Mouse (Mus musculus) frontal cortex, adult (tissue): ENCODE measurements around the gene Grik4.
A peak's percentile ranks its signal among the peaks of the same experiment; 100 is the strongest.

Source experiments
- ATAC-seq: cut with Nextera tagmentation; 2 replicates; pipeline ENCODE4 v1.9.2; 2017; ENCODE audit warnings: mild to moderate bottlenecking, moderate library complexity, mixed read lengths; ENCODE audit not compliant: low TSS enrichment

Grik4 gene

GRCm38 (mm10) chr9:42672982-42673381 is 271.3 kb downstream of the Grik4 start:
- ATAC-seq: no peak

- ATAC-seq: no peak
Observed at GRCm38 (mm10) chr9:42670619-42671018, 273.7 kb downstream of the Grik4 start.

GRCm38 (mm10) chr9:42661481-42661880 is 282.8 kb downstream of the Grik4 start:
- no peak for ATAC-seq

GRCm38 (mm10) chr9:42652756-42653155 is 291.5 kb downstream of the Grik4 start:
- ATAC-seq: no peak

GRCm38 (mm10) chr9:42652309-42652708 is 292.0 kb downstream of the Grik4 start:
- no peak for ATAC-seq

- ATAC-seq: no peak
Observed at GRCm38 (mm10) chr9:42649872-42650271, 294.4 kb downstream of the Grik4 start.

GRCm38 (mm10) chr9:42648051-42648450 is 296.2 kb downstream of the Grik4 start:
- no peak for ATAC-seq

GRCm38 (mm10) chr9:42647596-42647995 is 296.7 kb downstream of the Grik4 start:
- ATAC-seq: peak; percentile 67

GRCm38 (mm10) chr9:42646821-42647220 is 297.5 kb downstream of the Grik4 start:
- ATAC-seq: peak; percentile 81

GRCm38 (mm10) chr9:42645161-42645560 is 299.1 kb downstream of the Grik4 start:
- ATAC-seq: no peak

- peak; percentile 85 for ATAC-seq
Observed at GRCm38 (mm10) chr9:42642821-42643220, 301.5 kb downstream of the Grik4 start.

- ATAC-seq: no peak
Observed at GRCm38 (mm10) chr9:42641550-42642117, 302.7 kb downstream of the Grik4 start.

- ATAC-seq: no peak
Observed at GRCm38 (mm10) chr9:42636446-42636845, 307.8 kb downstream of the Grik4 start.

- no peak for ATAC-seq
Observed at GRCm38 (mm10) chr9:42631479-42631878, 312.8 kb downstream of the Grik4 start.

GRCm38 (mm10) chr9:42627634-42628033 is 316.7 kb downstream of the Grik4 start:
- no peak for ATAC-seq

- no peak for ATAC-seq
Observed at GRCm38 (mm10) chr9:42627146-42627545, 317.1 kb downstream of the Grik4 start.

GRCm38 (mm10) chr9:42626226-42626775 is 318.0 kb downstream of the Grik4 start:
- ATAC-seq: no peak

- ATAC-seq: no peak
Observed at GRCm38 (mm10) chr9:42614409-42614808, 329.9 kb downstream of the Grik4 start.

GRCm38 (mm10) chr9:42613827-42614226 is 330.5 kb downstream of the Grik4 start:
- no peak for ATAC-seq

- ATAC-seq: peak; percentile 47; the same call in 1 of the 2 replicates
Observed at GRCm38 (mm10) chr9:42612482-42612991, 331.8 kb downstream of the Grik4 start.

- ATAC-seq: no peak
Observed at GRCm38 (mm10) chr9:42601445-42601844, 342.8 kb downstream of the Grik4 start.

GRCm38 (mm10) chr9:42597525-42597924 is 346.8 kb downstream of the Grik4 start:
- ATAC-seq: peak; percentile 41

GRCm38 (mm10) chr9:42578511-42578910 is 365.8 kb downstream of the Grik4 start:
- ATAC-seq: no peak

GRCm38 (mm10) chr9:42578106-42578505 is 366.2 kb downstream of the Grik4 start:
- no peak for ATAC-seq
